Mouse (Mus musculus) ES-E14 (cell line): ENCODE results near the gene Cry2.

Experiments used
- CHD2 ChIP-seq: IDR thresholded peaks from 2 replicates; pipeline ENCODE4 v1.6.1; 2014; ENCODE audit warnings: mild to moderate bottlenecking, low read depth, low read length, inconsistent platforms
- HCFC1 ChIP-seq: IDR thresholded peaks from 2 replicates; pipeline ENCODE4 v1.6.1; 2012; ENCODE audit warnings: low read length, inconsistent platforms, borderline replicate concordance; ENCODE audit not compliant: insufficient read depth

DNA sequence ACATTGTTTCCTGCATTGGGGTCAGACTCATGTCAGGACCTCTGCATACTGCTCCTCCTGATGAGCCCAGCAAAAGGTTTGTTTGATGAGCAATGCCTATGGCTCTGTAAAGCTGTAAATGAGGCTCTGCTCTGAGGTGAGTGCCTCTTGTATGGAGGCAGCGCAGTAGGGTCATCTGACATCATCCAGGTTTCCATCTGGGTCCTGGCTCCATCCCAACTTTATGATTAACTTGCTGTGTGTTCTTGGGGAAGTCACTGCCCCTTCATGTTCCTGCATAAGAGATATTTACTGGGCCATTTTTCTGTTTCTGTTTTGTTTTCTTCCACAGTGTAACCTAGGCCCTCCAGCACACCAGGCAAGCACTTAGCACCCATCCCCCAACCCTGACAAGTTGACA, 36.4 kb downstream of the Cry2 start:
- TF ChIP-seq HCFC1, result no peak
- TF ChIP-seq CHD2, result no peak
